Mouse (Mus musculus) granulocyte monocyte progenitor cell, adult 5-6 weeks (primary cell): ENCODE measurements around the gene Fbxl22. TPM values are rescaled to one million over a fixed set of nuclear protein-coding genes. Genes with fewer than 3 reads are reported as not detected.
A peak's percentile ranks its signal among the peaks of the same experiment; 100 is the strongest.

Source experiments
- ATAC-seq: replicated peaks from 2 replicates; pipeline ENCODE4 v1.8.0; 2016; ENCODE audit warnings: mild to moderate bottlenecking, moderate TSS enrichment, inconsistent platforms; ENCODE audit not compliant: poor library complexity, severe bottlenecking
- total RNA-seq, 2 experiments: library from RNA; stranded (forward) in 1 of 2; stranded (reverse) in 1 of 2; fragments of 200-712, 200-1000 nt in 1 of 2; fragments of >200 nt in 1 of 2; fragmentation: Nextera tagmentation in 1 of 2; gene quantifications; 2 replicates each; pipeline ENCODE4 v1.2.3; 2014 to 2017

The Fbxl22 gene
- total RNA-seq, 2 experiments from 2014 or later = 0.60 to 0.62 TPM

- ATAC-seq = no peak
Measured at GRCm38 (mm10) chr9:66508890-66509399, 5.4 kb downstream of the Fbxl22 start.

- ATAC-seq = no peak
Measured at GRCm38 (mm10) chr9:66507684-66508083, 6.7 kb downstream of the Fbxl22 start.

DNA sequence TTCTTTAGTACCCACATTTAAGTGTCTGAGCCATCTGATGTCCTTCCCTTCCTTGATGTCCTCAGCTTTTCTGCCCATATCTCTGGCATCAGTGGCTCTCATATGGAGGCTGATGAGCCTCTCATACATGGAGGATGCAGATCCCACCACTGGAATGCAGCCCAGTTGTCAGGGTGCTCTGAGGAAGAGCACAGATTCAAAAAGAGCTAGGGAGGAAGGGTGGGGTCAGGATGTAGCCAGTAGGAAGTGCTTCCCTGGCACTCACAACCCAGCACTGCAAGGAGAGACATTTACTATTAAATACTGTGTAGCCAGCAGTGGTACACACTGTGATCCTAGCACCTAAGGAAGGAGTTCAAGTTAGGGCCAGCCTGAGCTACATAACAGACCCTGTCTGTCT, 8.0 kb downstream of the Fbxl22 start:
- no peak for ATAC-seq

- ATAC-seq = no peak
Measured at GRCm38 (mm10) chr9:66506011-66506410, 8.4 kb downstream of the Fbxl22 start.

GRCm38 (mm10) chr9:66505141-66505917, 9.1 kb downstream of the Fbxl22 start:
- ATAC-seq = peak; percentile 57

DNA sequence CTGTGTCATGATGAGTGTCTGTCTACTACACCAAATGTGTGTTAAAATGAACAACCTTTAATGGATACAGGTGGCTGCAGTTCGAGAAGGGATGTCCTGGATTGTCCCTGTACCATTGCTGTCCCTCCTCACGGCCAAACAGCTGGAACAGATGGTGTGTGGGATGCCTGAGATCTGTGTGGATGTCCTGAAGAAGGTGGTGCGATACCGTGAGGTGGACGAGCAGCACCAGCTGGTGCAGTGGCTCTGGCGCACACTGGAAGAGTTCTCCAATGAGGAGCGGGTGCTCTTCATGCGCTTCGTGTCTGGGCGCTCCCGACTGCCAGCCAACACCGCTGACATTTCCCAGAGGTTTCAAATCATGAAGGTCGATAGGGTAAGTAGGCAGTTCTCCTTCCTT, 9.9 kb downstream of the Fbxl22 start:
- ATAC-seq = no peak

- peak; percentile 40 for ATAC-seq
Measured at GRCm38 (mm10) chr9:66503879-66504411, 10.4 kb downstream of the Fbxl22 start.

- no peak for ATAC-seq
Measured at GRCm38 (mm10) chr9:66501248-66501647, 13.1 kb downstream of the Fbxl22 start.

GRCm38 (mm10) chr9:66493992-66494391, 20.4 kb downstream of the Fbxl22 start:
- no peak for ATAC-seq

DNA sequence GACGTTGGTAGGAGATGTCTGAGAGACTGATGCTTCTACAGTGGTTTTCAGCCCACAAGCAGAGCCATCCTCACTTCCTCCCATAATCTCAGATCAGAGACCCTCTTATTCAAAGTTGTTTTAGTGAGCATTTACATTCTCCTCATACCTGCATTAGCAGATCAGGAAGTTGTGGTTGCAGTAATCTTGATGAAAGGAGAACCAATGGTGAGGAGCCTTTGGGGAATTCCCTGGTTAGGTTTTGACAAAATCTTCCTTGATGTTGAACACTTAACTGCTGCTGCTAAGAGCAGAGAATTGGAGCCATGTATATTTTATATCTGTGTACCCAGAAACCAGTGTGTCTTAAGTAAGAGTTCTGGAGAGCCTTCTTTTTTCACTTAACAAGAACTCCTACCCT, 22.0 kb downstream of the Fbxl22 start:
- no peak for ATAC-seq

DNA sequence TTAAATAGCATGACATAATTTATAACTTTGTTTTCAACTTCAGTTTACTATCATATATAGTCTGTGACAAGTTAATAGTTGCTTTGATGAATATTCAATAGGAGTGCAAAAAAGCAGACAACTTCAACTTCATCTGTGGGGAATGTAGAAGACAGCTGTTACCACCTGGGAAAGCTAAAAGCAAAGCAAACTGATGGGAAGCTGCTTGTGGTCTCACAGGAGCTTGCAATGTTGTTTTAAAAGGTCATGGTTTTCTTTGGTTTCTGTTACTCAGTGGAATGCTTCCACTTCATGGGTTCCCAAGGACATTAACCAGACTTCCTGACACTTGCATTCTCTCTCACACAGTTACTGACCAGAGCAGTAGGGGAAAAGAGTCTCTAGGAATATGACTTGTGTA, 25.6 kb downstream of the Fbxl22 start:
- ATAC-seq = no peak

DNA sequence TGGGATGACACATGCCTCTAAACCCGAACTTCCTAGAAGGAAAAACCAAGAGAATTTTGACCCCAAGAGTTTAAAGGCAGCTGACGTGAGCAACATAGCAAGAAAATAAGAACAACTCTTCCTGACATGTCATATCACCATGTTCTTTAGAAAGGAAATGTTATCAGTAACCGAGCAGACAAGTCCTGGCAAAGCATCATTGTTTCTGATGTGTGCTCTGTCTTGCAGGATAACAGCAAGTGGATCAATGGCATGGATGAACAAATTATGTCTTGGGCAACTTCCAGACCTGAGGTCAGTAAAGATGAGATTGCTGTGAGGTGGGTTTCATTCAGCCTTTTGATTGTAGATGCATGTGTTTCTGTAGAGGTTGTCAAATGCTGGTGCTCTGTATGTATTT, 31.0 kb downstream of the Fbxl22 start:
- no peak for ATAC-seq

DNA sequence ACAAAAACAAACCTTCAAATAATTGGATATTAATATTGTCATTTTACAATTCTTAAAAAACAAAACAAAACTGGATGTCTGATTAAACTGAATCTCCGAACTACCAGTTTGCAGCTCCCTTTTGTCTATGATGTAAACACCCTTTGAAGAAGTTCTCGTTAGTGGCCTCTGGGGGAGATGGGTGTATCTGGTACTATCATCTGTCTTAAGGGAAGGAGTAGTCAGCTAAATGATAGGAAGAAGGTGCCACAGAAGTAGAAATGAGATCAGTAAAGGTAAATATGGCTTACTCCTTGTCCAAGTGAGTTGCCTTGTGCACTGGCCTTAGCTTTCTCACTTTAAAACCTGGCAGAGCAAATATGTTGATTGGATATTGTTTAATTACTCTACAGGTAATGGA, 36.6 kb downstream of the Fbxl22 start:
- ATAC-seq = no peak

DNA sequence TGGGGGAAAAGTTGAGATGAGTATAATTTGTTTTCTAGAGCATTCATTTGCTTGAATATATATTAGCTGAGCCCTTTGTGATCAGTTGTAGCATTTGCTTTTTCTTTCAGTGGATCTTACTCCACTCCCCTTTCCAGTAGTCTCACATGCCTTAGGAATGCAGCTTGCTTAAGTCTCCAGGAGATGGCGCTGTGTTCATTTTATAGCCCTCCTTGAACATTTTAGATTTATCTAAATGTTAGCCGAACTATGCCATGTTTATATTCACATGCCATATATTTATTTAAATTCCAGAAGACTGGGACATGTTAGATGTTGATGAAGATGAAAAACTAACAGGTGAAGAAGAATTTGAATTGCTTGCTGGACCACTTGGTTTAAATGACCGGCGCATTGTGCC, 49.3 kb downstream of the Fbxl22 start:
- peak; percentile 42; the same call in 1 of the 2 replicates for ATAC-seq

Other genes with a start within 250 kb of the Fbxl22 start
- 37.7 and 48.6 TPM in 2 replicates for gene Herc1, start 164.1 kb downstream of the Fbxl22 start, total RNA-seq (2014; fragmentation: Nextera tagmentation)
- 51.1 and 58.0 TPM in 2 replicates for gene Herc1, start 164.1 kb downstream of the Fbxl22 start, total RNA-seq (2017)
- gene Usp3, start 78.5 kb upstream of the Fbxl22 start, total RNA-seq (2014; fragmentation: Nextera tagmentation) = 37.4 and 72.1 TPM in 2 replicates
- 50.4 and 55.5 TPM in 2 replicates for gene Usp3, start 78.5 kb upstream of the Fbxl22 start, total RNA-seq (2017)
- gene Car12, start 199.1 kb upstream of the Fbxl22 start, total RNA-seq (2014; fragmentation: Nextera tagmentation) = 2.6 and 4.3 TPM in 2 replicates
- gene Car12, start 199.1 kb upstream of the Fbxl22 start, total RNA-seq (2017) = 1.4 and 3.2 TPM in 2 replicates